Mouse (Mus musculus) spleen, adult 18-20 months (tissue): ENCODE measurements around the gene Tll1.

Experiments used
- DNase-seq, 2 experiments: peaks; one replicate each; pipeline ENCODE4 v3.0.0; 2022; ENCODE audit warnings: mixed read lengths in 2 of 2

Gene Tll1

DNA sequence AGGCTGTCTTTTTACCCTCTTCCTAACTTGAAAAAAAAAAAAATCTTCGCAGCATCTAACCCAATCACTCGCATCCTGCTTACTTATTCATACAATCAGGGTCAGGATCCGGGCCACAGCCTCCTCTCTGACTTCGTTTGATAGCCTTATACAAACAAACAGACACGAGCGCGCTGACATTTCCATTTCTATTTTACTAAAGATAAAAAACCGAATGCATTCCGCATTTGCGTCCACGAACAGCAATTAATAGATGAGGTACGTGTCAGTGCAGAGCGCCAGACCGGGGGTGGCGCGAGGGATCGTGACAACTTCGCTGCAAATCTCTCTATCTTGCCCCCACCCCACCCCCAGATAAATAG lies at the start of gene Tll1:
Gene Tll1, minus strand, starts transcription at position 248 of the 362 bp plus-strand sequence.
- no peak for DNase-seq

DNA sequence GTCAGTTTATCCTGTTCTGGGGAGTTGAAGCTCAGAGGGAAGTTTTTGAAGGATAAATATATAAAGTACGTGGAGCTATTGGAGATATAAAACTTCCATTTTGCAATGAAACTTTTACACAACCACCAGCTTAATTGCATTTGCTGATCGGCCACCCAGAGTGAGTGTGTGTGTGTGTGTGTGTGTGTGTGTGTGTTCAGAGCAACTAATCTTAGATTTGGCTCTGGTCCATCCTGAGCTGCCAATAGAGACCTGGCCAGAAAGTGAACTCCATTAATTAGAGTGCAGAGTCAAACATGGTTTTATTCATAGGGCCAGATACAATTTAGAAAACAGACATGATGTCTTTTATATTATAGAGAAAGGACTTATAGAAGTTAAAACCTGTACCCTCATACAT lies 32.6 kb upstream of the Tll1 start:
- no peak for DNase-seq

DNA sequence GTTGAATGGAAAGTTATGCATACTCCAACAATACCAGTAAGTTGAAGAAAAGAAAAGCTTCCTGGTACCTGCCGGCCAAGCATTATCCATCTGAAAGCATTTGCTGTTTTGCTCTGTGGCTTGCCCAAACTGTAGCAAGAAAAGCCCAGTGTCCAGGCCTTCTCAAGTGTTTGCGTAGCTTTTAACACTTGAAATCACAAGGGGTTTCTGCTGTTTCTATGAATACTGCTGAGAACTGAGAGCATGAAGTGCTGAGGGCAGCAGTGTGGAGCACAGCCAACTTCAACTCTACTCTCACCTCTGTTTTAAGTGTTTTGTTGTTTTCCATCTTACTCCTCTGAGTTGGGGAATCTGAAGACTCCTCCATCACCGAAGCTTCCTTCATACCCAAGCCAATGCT lies 15.5 kb upstream of the Tll1 start:
- no peak for DNase-seq

DNA sequence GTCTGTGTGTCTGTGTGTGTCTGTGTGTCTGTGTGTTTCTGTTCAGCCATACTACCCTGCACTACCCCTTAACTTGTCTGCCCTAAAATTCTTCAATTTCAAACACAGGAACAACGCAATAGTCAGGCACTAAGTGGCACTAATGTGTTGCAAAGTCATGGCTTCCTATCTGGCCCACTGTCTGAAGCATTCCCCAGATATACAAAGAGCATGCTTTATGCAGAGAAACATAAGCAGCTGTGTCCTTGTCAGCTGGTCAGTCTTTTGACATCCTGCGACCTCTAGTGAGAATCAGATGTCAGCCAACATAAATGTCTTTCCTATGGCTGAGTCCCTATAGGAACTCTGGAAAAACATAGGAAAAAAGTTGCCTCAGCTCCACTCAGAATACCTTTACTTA lies 11.6 kb upstream of the Tll1 start:
- no peak for DNase-seq

DNA sequence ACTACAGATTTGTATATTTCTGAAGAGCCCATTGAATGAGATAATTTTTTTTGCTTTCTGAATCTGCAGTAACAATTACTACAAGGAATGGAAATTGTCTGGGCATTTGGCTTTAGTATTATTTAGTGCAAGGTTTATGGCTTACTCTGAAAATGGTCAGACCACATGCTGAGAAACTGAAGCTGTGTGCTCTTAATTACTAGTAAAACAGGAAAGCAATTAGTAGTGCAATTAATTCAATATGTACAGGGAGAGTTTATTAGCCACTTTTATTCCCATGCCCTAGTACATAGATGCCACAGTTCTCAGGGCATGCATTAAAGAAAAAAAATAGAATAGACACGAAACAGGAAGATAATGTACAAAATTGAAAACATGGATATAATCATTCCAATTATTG lies 10.2 kb upstream of the Tll1 start:
- no peak for DNase-seq

DNA sequence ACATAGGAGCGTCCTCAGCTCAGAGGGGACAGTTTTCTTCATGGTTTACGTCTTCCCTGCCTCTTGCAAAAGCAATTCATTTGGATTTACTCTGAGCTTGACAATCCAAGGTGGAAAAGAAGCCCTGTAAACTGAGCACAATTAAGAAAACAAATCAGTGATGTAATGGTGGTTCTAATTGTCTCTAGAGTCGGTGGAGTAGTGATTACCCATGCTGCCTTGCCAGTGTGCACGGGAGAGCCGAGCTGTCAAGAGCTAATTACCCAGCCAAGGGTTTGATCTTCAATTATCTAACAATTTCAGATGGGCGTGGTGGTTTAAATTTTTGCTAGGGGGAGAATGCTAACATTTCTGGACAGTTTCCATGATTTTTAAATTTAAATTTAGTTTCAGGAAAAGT lies 9.3 kb upstream of the Tll1 start:
- DNase-seq = no peak

DNA sequence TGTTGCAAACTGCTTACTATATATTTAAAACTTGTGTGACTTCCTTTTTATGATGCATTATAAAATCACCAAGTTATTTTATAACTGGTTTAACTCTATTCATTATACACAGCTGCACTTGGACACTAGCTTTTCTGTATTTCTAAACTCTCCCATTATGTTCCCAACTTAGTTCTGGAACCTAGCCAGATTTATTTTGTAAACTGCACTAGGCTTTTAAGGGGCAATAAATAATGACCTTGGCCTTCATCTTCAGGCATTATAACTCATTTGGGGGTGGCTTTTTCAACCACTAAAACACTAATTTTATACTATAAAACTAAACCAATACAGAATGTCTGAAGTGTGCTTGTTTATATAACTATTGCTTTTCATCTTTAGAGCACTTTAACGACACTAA lies 8.8 kb upstream of the Tll1 start:
- no peak for DNase-seq

DNA sequence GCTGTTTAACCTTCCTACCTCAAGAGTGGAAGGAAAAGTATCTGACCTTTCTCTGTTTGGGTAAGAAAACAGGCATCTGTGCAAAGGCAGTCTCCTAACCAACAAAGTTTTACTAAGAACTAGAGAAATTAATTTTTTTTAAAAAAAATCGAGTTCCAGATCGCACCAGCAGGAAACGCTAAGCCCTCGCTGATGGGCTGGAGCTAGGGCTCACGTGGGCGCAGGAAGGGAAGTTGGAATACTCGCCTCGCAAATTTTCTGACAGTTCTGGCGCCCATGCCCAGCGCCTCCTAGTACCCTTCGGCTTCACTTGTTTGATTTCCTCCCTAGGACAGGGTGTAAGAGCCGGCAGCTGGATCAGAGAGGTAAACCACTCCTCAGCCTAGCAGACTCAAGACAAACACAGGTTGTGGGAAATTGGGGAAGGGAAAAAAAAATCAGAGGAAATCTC lies 365 bp upstream of the Tll1 start:
- no peak for DNase-seq

DNA sequence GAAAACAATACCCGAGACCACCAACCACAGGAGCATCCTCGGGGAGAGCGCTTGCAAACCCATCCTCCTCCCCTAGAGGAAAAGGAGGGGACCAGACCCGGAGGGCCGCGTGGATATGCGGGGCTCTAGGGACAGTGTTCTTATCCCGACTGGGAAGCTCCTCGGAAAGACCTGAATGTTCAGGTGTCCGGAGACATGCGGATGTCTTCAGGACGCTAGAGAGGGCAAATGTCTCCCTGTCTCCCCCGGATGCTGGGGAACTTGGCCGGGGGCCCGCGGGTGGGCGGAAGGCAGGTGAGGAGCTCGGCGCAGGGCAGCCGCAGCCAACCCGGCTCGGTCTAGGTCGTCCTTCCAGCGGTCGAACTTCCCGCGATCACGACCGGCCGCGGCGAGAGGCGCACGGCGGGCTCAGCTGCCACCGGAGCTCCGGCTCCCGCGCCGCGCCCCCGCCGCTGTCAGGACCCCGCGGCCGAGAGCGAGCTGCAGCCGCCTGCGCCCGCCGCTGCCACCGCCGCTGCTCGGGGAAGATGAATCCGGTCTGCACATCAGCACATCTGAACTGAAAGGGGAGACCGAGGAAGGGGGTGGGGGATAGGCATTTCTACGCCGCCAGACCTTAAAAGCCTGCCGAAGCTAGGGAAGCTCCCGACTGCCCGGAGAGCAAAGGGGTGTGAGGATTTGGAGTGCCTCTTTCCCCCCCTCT lies 599 bp downstream of the Tll1 start:
- DNase-seq = no peak

DNA sequence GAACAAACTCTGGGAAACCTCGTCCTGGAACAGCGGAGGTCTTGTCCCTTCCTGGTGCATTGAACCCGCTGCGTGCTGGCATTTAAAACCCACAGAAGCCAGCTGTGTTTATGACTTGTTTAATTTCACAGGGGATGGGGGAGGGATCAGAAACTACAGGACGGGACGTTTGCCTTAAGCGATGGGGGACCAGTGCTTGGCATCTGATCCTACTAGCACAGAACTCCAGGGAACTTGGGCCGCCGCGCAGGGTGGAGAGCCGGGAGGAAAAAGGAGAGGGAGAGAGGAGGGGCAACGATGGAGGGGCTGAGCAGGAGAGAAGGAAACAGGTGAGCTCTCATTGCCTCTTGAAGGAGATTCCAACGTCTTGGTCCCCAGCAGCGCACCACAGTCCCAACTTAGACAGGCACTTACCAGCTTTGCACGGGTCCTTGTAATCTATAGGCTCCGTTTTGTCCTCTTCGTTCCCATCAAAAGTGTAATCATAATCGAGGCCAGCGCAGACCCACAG lies 1.2 kb downstream of the Tll1 start:
- no peak for DNase-seq

DNA sequence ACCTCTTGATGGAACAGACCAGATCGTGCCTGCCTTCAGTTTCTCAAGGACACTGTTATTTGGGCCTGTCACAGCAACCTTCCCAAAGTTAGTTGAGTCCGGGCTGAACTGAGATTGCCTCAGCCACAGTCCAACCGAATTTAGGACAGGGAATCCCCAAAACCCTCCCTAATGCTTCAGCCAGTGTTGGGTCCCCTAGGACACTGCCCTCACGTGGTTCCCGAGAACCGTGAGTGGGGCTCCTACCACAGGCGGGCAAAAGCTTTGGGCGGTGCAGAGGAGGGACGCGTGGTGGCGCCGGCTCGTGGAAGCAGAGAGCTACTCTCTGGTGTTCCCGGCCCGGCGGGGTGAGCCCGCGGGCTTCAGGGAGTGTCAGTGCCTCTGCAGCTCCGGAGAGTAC lies 1.9 kb downstream of the Tll1 start:
- DNase-seq = no peak

DNA sequence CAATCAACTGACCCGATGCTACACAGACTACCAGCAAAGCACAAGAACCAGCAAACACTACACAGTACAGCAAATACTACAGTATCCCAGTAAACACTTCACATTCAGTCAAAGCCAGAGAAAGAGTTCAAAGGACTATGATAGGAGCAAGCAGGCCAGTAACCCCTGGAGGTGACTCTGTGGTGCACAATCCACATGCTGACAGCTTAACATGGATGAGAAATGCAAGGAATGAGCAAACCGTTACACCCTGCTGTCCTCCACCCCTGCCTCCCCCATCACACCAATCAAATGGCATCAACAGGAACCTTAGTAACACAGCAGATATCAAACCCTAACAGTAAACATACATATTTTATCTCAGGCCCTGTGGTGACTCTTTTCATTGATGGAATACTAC lies 7.7 kb downstream of the Tll1 start:
- no peak for DNase-seq

DNA sequence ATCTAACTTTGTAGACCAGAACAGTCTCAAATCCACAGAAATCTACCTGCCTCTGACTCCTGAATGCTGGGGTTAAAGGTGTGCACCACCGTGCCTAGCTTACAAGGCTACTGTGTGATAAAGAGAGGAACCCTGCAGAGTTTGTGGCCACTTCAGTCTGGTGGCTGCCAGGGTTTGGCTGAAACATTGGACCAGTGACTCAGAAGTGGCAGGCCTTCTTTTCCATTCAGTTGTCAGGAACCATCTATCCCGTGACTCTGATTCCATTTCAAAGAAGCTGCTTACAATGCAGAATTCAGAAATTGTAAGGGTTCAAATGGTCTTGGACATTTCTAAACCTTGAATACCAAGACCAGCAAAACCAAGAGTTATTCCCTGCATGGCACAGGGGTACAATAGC lies 12.7 kb downstream of the Tll1 start:
- no peak for DNase-seq

DNA sequence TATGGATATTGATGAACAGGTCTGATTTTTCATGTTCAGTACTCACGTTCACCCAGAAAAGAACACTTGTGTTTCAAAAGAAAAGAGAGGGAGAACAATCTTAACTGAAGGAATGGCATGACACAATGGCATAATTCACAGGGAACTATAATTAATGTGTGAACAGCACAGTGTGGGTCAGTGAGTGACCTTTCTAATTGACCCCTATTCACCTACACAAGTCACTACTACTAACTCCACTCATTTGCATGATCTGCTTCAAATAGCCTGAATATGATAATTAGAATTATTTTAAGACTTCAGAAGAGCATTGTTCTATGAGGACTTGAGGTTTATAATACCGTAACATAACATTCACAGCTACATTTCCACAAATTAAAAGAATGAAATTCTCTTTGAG lies 18.2 kb downstream of the Tll1 start:
- no peak for DNase-seq

DNA sequence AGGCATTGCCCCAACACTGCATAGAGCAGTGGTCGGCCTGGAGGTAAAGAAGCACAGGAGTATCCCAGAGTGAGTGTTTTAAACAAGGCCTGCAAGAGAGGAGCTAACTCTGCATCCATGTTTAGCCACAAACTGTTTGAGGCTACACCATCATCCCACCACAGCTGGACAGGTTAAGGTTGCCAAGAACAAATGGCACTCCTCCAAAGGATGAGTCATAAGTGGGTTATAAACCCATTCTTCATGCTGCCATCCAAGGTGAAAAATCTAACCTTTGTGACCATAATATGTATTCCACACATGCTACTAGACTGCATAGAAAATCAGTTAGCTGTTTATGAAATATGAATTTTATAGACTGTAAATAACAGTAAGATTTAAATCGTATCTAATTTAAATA lies 29.1 kb downstream of the Tll1 start:
- DNase-seq = no peak

DNA sequence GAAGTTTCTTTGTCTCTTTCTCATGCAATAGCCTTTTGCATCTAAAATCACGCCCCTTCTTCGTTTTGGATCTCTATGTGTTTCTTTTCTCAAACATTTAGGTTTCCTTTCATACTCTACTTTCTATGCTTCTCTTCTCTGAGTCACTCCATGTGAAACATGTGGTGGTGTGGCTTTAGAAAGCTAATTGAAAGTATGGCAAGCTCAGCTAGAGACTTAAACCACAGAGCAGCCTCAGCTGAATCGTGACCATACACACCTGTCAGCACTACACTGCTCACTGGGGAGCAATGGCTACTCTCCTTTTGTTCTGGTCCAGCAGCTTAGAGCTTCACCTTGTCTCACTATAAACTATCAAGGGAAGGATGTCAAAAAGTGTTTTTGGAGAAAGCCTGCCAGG lies 31.2 kb downstream of the Tll1 start:
- no peak for DNase-seq

DNA sequence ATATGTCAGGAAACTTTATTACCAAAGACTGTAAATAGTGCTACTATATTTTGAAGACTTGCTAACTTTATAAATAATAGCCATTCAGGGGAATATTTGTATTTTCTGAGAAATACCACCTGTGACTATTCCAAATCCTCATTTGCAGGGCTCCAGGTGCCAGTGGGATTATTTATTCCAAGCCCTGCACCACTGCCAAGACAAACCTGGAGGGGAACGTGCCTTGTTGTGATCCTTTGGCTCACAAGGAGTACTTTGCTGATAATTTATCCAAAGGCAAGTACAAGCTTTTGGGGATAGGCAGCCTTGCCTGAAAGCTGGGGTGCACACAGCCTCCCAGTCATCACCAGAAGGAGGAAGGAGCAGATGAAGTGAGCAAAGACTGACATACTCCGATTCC lies 32.3 kb downstream of the Tll1 start:
- DNase-seq = no peak

DNA sequence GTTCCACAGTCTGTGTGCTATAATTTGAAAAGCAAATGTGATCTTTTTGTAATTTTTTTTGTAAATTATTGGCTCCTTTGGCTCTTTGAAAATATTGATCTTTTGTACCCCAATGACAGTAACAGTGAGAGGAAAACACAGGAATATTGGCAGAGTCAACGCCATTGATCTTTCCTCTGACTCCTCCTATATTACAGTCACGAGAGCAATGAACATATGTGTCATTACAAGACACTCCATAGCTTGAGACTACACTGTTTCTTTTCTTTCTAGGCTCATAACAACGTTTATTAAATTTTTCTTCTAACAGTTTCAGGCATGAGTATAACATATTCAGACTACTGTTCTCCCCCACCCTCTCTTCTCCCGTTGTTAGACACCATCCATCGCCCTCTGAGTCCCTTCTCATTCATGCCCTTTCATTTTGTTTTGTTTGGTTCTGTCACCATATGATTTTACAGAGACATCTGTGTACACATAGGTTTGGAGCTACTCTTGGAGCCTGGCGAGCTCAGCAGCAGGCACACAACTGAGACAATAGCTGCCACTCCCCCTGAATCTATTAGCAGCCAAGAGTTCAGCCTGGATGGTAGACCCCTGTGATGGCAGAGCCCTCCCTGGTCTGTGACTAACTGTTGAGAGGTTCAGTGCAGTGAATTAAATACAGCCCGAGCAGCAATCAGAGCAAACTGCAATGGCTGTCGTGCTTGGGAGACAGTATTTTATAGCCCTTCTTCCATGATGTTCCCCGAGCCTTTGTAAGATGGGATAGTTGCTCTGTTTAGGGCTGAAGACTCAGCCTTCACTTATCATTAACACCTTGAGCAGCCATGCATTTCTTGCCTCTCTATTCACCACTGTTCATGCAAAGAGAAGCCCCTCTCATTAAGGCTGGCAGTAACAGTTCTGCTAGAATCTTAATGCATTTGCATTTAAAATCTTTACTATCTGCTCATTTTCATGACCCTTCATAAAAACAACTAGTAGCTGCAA lies 52.9 kb downstream of the Tll1 start:
- DNase-seq = no peak

DNA sequence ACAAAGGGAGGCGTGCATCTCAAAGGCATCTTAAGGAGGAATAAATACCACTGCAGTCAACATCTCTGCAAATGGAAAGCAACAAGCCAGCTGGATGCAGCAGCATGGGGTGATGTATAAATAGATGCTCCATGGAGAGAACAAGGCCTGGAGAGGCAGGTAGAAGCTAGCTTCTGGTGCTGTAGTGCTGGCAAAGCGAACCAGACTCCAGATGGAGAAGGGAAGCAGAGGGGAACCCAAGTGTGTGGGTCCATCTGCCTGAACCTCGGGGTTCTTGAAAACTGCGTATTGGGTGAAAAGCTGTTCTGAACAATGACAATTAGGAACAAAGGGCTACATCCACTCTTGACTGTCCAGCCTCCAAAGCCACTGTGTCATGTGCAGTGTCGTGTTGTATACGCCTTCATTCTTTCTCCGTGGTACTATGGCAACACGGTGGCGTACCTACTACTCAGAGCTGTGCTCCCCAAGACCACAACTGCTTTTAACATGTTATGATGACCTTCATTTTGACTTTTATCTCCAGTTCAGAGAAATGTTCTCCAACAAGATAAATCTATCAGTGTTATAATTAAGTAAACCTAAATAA lies 53.8 kb downstream of the Tll1 start:
- DNase-seq = no peak

DNA sequence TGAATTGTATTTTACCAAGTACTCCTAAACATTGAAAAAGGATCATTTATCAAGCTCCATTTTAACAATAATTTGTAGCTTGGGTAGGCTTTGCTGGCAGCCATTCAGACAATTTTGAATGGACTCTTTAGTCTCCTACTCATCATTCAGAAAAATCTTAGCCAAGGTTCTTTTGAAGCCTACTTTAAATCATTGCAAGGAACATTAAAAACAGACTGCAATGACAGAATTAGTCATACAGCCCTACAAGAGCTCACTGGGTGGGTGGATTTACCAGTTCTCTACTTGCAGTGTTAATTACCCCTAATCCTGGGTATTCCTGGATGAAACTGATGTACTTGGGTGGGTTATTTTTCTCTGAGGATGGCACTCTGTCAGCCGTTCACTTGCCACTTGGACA lies 69.5 kb downstream of the Tll1 start:
- DNase-seq = no peak

DNA sequence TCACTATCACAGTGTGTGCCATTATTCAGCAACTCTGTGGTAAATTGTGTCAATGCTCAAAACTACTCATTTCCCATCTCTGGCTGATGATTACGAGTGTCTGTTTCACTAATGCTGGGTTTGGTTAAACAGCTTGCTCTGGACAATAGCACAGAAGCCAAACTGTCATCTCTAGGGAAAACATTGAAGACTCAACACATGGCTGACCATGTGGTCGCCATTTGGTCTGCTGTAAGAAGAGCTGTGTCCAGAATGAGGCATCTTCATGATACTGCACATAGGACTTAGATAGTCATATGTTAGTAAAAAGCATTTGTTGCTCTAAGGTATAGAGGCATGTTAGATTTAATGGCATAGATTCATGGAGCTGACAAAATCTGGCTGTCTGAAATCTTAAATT lies 98.9 kb downstream of the Tll1 start:
- DNase-seq = no peak

DNA sequence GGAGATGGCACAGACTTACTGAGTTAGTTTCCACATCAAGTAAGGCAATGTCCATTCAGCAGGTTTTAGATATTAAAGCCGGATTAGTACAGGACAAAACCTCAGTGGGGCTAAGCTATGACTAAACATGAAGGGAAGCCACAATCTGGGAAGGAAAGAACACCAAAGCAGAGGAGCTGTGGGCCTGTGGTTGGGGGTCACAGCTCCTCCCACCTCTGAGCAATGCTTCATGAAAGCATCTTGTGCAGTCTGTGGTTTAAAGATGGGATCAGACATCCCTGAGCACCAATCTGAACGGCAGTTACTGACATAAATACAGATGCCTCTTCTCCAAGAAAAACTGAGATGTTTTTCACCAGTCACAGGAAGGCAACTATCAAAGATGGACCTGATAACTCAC lies 132.7 kb downstream of the Tll1 start:
- no peak for DNase-seq

DNA sequence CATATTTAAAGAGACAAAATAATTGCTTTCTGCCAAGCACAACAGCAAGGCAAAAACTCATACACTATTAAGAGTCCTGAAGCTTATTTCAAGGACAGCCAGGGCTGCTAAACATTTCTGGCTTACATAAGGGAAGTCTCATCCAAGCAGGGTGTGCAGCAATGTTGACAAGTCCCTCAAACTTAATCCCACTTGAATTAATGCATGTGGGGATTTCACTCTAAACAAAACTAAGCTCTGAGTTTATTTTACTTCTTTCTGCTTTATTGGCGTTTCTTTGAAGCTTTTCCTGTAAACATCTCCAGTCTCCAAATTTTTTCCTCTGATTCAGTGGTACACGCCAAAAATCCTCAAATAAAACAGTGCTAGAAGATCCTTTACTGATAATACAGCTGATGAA lies 146.2 kb downstream of the Tll1 start:
- no peak for DNase-seq

DNA sequence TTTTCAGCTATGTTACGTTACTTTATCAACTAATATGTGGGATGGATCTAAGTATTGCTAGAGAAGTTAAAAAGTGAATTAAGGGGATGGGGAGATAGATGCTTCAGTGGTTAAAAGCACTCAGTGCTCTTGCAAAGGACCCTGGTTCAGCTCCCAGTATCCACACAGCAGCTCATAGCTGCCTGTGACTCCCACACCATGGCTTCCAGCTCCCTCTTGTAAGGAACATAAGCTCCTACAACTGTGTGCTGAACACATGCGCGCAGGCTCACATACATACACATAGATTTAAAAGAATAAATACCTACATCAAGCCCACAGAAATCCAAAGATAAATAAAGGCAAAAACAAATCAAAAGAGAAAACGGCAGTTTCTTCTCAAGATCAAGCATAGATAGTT lies 148.5 kb downstream of the Tll1 start:
- DNase-seq = no peak
